Mouse (Mus musculus): ENCODE measurements around the gene Fndc10. TPM values are rescaled to one million over a fixed set of nuclear protein-coding genes. Genes with fewer than 3 reads are reported as not detected.
"Not testable (repeated sequence)": the region's sequence is repeated elsewhere in the genome, so short reads cannot be mapped to it uniquely, and the experiment has no call there.

Fndc10 gene
- polyA plus RNA-seq (2014; fragmentation: Nextera tagmentation; extraction: Ambion mirVana): 9.0 and 10.3 TPM in 2 replicates

GRCm38 (mm10) chr4:155694111-155694481 lies at the start of gene Fndc10:
Gene Fndc10 (plus strand): TSS chr4:155694342.
- Histone ChIP-seq H3K9me3 (ENCODE audit: control insufficient read depth, low read length) (no peaks in the 10 kb centered on the region), H3K4me2 (replicated peaks) (peak within 1 kb of the TSS; percentile 68), H3K4me1 (replicated peaks; ENCODE audit: control insufficient read depth, insufficient read depth, low read length) (peaks cover 20% of the 10 kb centered on the region), H3K27me3 (ENCODE audit: control insufficient read depth, insufficient read depth, low read length) (no peaks in the 10 kb centered on the region), H3K36me3 (replicated peaks; ENCODE audit: control insufficient read depth, insufficient read depth) (no peaks in the 10 kb centered on the region), H3K27ac (peak within 1 kb of the TSS; percentile 95), H3K9ac (peak within 1 kb of the TSS; percentile 87), H3K4me3 (replicated peaks; ENCODE audit: low read length) (peak within 1 kb of the TSS; percentile 62)
- 0% methylated on average over 36 of the region's 47 CpGs for whole genome bisulfite sequencing
- DNase-seq (ENCODE audit: low spot score): peak; percentile 73
- peak; percentile 81 for ATAC-seq (ENCODE audit: low FRiP score)

DNA sequence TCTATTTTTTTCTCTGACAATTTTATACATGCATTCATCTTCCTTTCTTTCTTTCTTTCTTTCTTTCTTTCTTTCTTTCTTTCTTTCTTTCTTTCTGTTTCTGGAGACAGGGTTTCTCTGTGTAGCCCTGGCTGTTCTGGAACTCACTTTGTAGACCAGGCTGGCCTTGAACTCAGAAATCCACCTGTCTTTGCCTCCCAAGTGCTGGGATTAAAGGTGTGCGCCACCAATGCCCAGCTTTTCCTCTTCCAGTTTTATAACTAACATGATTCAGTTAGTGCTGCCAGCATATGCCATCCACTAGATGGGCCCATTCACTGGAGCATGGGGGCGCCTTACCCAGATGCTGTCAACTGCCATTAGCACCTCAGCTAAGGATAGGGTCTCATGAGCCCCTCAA lies 48.8 kb upstream of the Fndc10 start, which contains the start of gene Gm10563:
Gene Gm10563 (minus strand): TSS at position 101 of the 400 bp plus-strand sequence.
- WGBS: 100% methylated on average over 2 of the region's 2 CpGs
- not testable (repeated sequence) for DNase-seq (ENCODE audit: low spot score); H3K9me3 ChIP-seq (ENCODE audit: control insufficient read depth, low read length); H3K9ac ChIP-seq; H3K27me3 ChIP-seq (ENCODE audit: control insufficient read depth, insufficient read depth, low read length); H3K4me2 ChIP-seq (replicated peaks); H3K4me1 ChIP-seq (replicated peaks; ENCODE audit: control insufficient read depth, insufficient read depth, low read length); H3K4me3 ChIP-seq (replicated peaks; ENCODE audit: low read length); H3K27ac ChIP-seq; ATAC-seq (ENCODE audit: low FRiP score)
- H3K36me3 ChIP-seq (replicated peaks; ENCODE audit: control insufficient read depth, insufficient read depth): peaks cover 97% of the 10 kb centered on the region

- Histone ChIP-seq H3K9ac (no peak overlapping the region), H3K27ac (no peak overlapping the region), H3K36me3 (replicated peaks; ENCODE audit: control insufficient read depth, insufficient read depth) (peaks cover 97% of the 10 kb centered on the region), H3K27me3 (ENCODE audit: control insufficient read depth, insufficient read depth, low read length) (peaks cover 4% of the 10 kb centered on the region), H3K9me3 (ENCODE audit: control insufficient read depth, low read length) (no peaks in the 10 kb centered on the region), H3K4me3 (replicated peaks; ENCODE audit: low read length) (no peak overlapping the region), H3K4me2 (replicated peaks) (no peak overlapping the region), H3K4me1 (replicated peaks; ENCODE audit: control insufficient read depth, insufficient read depth, low read length) (no peaks in the 10 kb centered on the region)
- DNase-seq (ENCODE audit: low spot score) (no peak), ATAC-seq (ENCODE audit: low FRiP score) (no peak)
- 96% methylated on average over 5 of the region's 5 CpGs for WGBS
Observed at GRCm38 (mm10) chr4:155645721-155646120, 48.4 kb upstream of the Fndc10 start.

- 91% methylated on average over 11 of the region's 11 CpGs for WGBS
- H3K4me3 ChIP-seq (replicated peaks; ENCODE audit: low read length): no peak overlapping the region
- H3K9ac ChIP-seq: no peak overlapping the region
- H3K27me3 ChIP-seq (ENCODE audit: control insufficient read depth, insufficient read depth, low read length): peaks cover 40% of the 10 kb centered on the region
- H3K4me2 ChIP-seq (replicated peaks): no peak overlapping the region
- peaks cover 78% of the 10 kb centered on the region for H3K36me3 ChIP-seq (replicated peaks; ENCODE audit: control insufficient read depth, insufficient read depth)
- ATAC-seq (ENCODE audit: low FRiP score) (no peak), DNase-seq (ENCODE audit: low spot score) (no peak)
- no peaks in the 10 kb centered on the region for H3K9me3 ChIP-seq (ENCODE audit: control insufficient read depth, low read length)
- H3K4me1 ChIP-seq (replicated peaks; ENCODE audit: control insufficient read depth, insufficient read depth, low read length): peaks cover 18% of the 10 kb centered on the region
- no peak overlapping the region for H3K27ac ChIP-seq
Observed at GRCm38 (mm10) chr4:155649355-155649754, 44.8 kb upstream of the Fndc10 start.

- DNase-seq (ENCODE audit: low spot score): no peak
Observed at GRCm38 (mm10) chr4:155651553-155652269, 42.4 kb upstream of the Fndc10 start.

GRCm38 (mm10) chr4:155652283-155653085 lies 41.7 kb upstream of the Fndc10 start:
- Histone ChIP-seq H3K4me2 (replicated peaks) (peak overlapping the region; percentile 64), H3K4me1 (replicated peaks; ENCODE audit: control insufficient read depth, insufficient read depth, low read length) (peaks cover 29% of the 10 kb centered on the region), H3K4me3 (replicated peaks; ENCODE audit: low read length) (peak overlapping the region; percentile 31), H3K36me3 (replicated peaks; ENCODE audit: control insufficient read depth, insufficient read depth) (peaks cover 72% of the 10 kb centered on the region), H3K9ac (peak overlapping the region; percentile 61), H3K27me3 (ENCODE audit: control insufficient read depth, insufficient read depth, low read length) (peaks cover 67% of the 10 kb centered on the region), H3K9me3 (ENCODE audit: control insufficient read depth, low read length) (no peaks in the 10 kb centered on the region), H3K27ac (no peak overlapping the region)
- no peak for ATAC-seq (ENCODE audit: low FRiP score)
- WGBS: 19% methylated on average over 36 of the region's 36 CpGs
- DNase-seq (ENCODE audit: low spot score): no peak

More at GRCm38 (mm10) chr4:155651553-155652269, 42.4 kb upstream of the Fndc10 start:
- WGBS: 69% methylated on average over 15 of the region's 15 CpGs
- Histone ChIP-seq H3K9me3 (ENCODE audit: control insufficient read depth, low read length) (no peaks in the 10 kb centered on the region), H3K4me1 (replicated peaks; ENCODE audit: control insufficient read depth, insufficient read depth, low read length) (peaks cover 29% of the 10 kb centered on the region), H3K36me3 (replicated peaks; ENCODE audit: control insufficient read depth, insufficient read depth) (peaks cover 72% of the 10 kb centered on the region), H3K9ac (no peak overlapping the region), H3K27ac (no peak overlapping the region), H3K4me2 (replicated peaks) (no peak overlapping the region), H3K27me3 (ENCODE audit: control insufficient read depth, insufficient read depth, low read length) (peaks cover 63% of the 10 kb centered on the region), H3K4me3 (replicated peaks; ENCODE audit: low read length) (no peak overlapping the region)
- ATAC-seq (ENCODE audit: low FRiP score): no peak

- peak; percentile 38 for ATAC-seq (ENCODE audit: low FRiP score)
- under 1% methylated on average over 33 of the region's 33 CpGs for WGBS
- DNase-seq (ENCODE audit: low spot score): peak; percentile 30
- peaks cover 67% of the 10 kb centered on the region for H3K27me3 ChIP-seq (ENCODE audit: control insufficient read depth, insufficient read depth, low read length)
- H3K9me3 ChIP-seq (ENCODE audit: control insufficient read depth, low read length): no peaks in the 10 kb centered on the region
- H3K4me3 ChIP-seq (replicated peaks; ENCODE audit: low read length): peak within 1 kb of the TSS; percentile 31
- peaks cover 67% of the 10 kb centered on the region for H3K36me3 ChIP-seq (replicated peaks; ENCODE audit: control insufficient read depth, insufficient read depth)
- peaks cover 29% of the 10 kb centered on the region for H3K4me1 ChIP-seq (replicated peaks; ENCODE audit: control insufficient read depth, insufficient read depth, low read length)
- peak within 1 kb of the TSS; percentile 64 for H3K4me2 ChIP-seq (replicated peaks)
- H3K27ac ChIP-seq: no peak within 1 kb of the TSS
- H3K9ac ChIP-seq: peak within 1 kb of the TSS; percentile 61
Observed at GRCm38 (mm10) chr4:155653086-155653450, 41.1 kb upstream of the Fndc10 start, which contains the start of gene Mmp23. Gene Mmp23 (minus strand): TSS chr4:155653384.

DNA sequence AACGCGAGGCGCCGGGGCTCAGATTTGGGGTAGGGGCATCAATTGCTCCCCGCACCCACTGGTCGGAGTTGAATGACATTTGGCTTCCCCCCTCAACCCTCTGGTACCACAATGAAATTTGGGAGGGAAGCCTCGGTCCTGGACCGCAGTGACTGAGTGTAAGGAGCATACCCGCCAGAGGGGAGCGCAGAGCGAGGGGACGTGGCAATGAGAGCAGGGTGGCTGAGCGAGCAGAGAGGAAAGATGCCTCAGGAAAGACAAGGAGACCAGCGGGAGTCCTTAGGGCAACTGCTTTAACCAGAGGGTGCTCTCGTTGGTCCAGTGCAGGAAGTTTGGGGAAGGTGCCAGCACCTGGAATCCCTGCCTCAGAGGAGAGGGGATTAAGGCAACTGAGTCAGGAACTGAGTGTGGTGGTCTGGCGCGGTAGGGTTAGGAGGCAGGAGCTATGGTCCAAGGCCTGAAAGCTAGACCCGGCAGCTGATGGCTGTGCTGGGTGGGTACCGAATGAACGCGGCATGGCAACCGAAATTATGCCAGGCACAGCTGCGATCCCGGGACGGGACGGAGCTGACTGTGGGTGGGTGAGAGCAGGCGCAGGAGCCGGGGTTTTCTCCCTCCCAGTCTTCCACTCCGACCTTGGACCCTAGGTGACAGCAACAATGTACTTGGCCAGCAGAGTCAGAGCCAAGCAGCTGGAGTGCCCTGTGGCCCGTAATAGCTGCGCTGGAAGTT lies 40.5 kb upstream of the Fndc10 start:
- peak overlapping the region; percentile 31 for H3K4me3 ChIP-seq (replicated peaks; ENCODE audit: low read length)
- 2% methylated on average over 31 of the region's 31 CpGs for WGBS
- no peaks in the 10 kb centered on the region for H3K9me3 ChIP-seq (ENCODE audit: control insufficient read depth, low read length)
- H3K36me3 ChIP-seq (replicated peaks; ENCODE audit: control insufficient read depth, insufficient read depth): peaks cover 66% of the 10 kb centered on the region
- no peak overlapping the region for H3K27ac ChIP-seq
- H3K27me3 ChIP-seq (ENCODE audit: control insufficient read depth, insufficient read depth, low read length): peaks cover 67% of the 10 kb centered on the region
- ATAC-seq (ENCODE audit: low FRiP score) (peak; percentile 9; the same call in 1 of the 2 replicates), DNase-seq (ENCODE audit: low spot score) (peak; percentile 31)
- peak overlapping the region; percentile 64 for H3K4me2 ChIP-seq (replicated peaks)
- peak overlapping the region; percentile 61 for H3K9ac ChIP-seq
- H3K4me1 ChIP-seq (replicated peaks; ENCODE audit: control insufficient read depth, insufficient read depth, low read length): peaks cover 29% of the 10 kb centered on the region

DNA sequence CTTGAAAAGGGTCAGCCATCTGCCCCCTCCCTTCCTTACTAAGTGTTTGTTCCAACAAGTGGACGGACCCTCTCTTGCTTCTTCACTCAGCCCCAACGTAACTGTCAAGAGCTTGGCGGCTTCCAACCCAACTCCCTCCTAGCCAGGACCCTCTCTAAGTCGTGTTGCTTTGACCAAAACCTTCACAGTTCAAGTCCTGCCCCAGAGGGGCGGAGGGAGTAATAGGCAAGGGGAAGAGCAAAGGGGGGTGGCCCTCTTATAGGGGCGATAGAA lies 40.0 kb upstream of the Fndc10 start:
- peaks cover 66% of the 10 kb centered on the region for H3K36me3 ChIP-seq (replicated peaks; ENCODE audit: control insufficient read depth, insufficient read depth)
- H3K4me1 ChIP-seq (replicated peaks; ENCODE audit: control insufficient read depth, insufficient read depth, low read length): peaks cover 29% of the 10 kb centered on the region
- DNase-seq (ENCODE audit: low spot score) (no peak), ATAC-seq (ENCODE audit: low FRiP score) (no peak)
- 6% methylated on average over 6 of the region's 6 CpGs for WGBS
- H3K27me3 ChIP-seq (ENCODE audit: control insufficient read depth, insufficient read depth, low read length): peaks cover 67% of the 10 kb centered on the region
- H3K27ac ChIP-seq: no peak overlapping the region
- no peaks in the 10 kb centered on the region for H3K9me3 ChIP-seq (ENCODE audit: control insufficient read depth, low read length)
- peak overlapping the region; percentile 64 for H3K4me2 ChIP-seq (replicated peaks)
- peak overlapping the region; percentile 22; the same call in 1 of the 2 replicates for H3K4me3 ChIP-seq (replicated peaks; ENCODE audit: low read length)
- H3K9ac ChIP-seq: 0 out of 2 replicates have a peak overlapping the region, but pooled peaks have one; percentile 40
